Mouse (Mus musculus): Measurements from ENCODE around the gene Tmem80. TPM values are rescaled to one million over a fixed set of nuclear protein-coding genes. Genes with fewer than 3 reads are reported as not detected.

Tmem80 gene
- total and polyA plus RNA-seq, 3 experiments: 9.0 to 22.5 (median 18.3) TPM

DNA sequence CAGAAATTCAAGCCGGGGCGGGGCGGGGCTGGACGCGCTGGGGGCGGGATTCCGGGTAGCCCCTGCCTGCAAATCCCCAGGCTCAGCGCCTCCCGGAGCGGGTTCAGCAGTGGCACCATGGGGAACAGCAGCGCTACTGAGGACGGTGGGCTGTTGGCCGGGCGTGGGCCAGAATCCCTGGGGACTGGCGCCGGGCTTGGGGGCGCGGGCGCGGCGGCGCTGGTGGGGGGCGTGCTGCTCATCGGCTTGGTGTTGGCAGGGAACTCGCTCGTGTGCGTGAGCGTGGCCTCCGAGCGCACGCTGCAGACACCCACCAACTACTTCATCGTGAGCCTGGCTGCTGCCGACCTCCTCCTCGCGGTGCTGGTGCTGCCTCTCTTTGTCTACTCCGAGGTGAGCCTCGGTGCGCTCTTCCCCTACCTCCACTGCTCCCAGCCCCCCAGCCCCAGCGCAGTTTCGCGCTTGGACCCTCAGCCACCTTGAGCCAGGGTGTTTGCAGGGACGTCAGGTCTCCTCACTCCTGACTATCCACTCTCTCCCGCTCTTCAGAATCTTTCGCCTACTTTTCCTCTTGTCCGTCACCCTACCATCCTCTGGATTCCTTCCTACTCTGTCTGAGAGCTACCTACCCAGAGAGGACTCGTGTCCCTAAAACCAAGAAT is 35.5 kb upstream of the Tmem80 start, which contains the start of gene Drd4:
Drd4 (plus strand) TSS at position 86 of the 662 bp plus-strand sequence.
- Histone ChIP-seq H3K36me3 (replicated peaks) (peaks cover 5% of the 10 kb centered on the region), H3K27me3 (ENCODE audit: insufficient read depth, low read length) (peaks cover 39% of the 10 kb centered on the region), H3K9me3 (replicated peaks) (no peaks in the 10 kb centered on the region), H3K4me1 (ENCODE audit: insufficient read depth, low read depth, low read length) (peaks cover 6% of the 10 kb centered on the region; the same call in 1 of the 2 replicates), H3K4me3 (ENCODE audit: low read depth, low read length) (no peak within 1 kb of the TSS)
- no peak for ATAC-seq (ENCODE audit: extremely low read depth, insufficient number of reproducible peaks, low FRiP score, poor library complexity, severe bottlenecking)
- no peak for TF ChIP-seq CTCF (IDR thresholded peaks at IDR 0.05; ENCODE audit: low read depth, low read length)
- TF ChIP-seq POLR2AphosphoS5 (IDR thresholded peaks at IDR 0.05; ENCODE audit: insufficient replicate concordance, low read depth, low read length): no peak
- no peak for TF ChIP-seq GATA2 (IDR thresholded peaks at IDR 0.05; ENCODE audit: borderline replicate concordance, low read depth, low read length)
- TF ChIP-seq TAL1 (conservative IDR thresholded peaks at IDR 0.05; ENCODE audit: low read depth, low read length): no peak
- TF ChIP-seq GATA1 (IDR thresholded peaks at IDR 0.05; ENCODE audit: borderline replicate concordance, low read length): no peak
- no peak for DNase-seq (ENCODE audit: low spot score)

DNA sequence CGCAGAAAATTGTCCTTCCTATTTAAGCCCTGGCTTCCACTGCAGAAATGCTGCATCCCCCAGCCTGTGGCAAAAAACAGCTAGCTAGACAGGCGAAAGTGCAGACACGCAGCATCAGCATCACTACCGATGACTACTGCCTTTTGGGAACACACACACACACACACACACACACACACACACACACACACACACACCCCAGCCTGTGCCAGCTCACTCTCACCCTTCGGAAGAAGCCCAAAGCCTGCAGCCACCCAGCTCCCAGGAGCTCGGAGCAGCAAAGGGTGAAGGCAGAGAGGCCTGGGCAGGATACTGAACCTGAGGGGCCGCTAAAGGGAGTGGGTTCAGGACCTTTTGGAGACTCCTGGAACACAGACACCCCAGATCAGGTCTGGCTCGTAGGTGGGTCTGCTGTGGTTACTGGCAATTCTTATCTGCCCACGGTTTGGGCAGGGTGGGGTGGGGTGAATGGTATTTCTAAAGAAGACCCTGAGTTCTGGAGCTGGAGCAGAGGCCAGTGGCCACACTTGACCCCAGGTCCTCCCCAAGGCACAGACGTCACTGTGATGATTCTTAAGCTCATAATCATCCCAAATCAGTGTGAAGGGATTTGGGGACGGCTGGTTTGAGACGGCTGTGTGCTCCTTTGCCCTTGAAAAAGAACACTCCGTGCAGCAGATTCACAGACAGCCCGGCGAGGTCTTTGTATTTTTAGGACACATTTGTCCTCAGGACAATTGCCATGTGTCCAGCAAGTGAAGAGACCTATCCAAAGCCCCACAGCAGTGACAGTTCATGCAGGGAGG is 34.8 kb upstream of the Tmem80 start:
- TF ChIP-seq TAL1 (conservative IDR thresholded peaks at IDR 0.05; ENCODE audit: low read depth, low read length): no peak
- no peak for TF ChIP-seq CTCF (IDR thresholded peaks at IDR 0.05; ENCODE audit: low read depth, low read length)
- TF ChIP-seq POLR2AphosphoS5 (IDR thresholded peaks at IDR 0.05; ENCODE audit: insufficient replicate concordance, low read depth, low read length): no peak
- TF ChIP-seq GATA2 (IDR thresholded peaks at IDR 0.05; ENCODE audit: borderline replicate concordance, low read depth, low read length): no peak
- no peak for TF ChIP-seq GATA1 (IDR thresholded peaks at IDR 0.05; ENCODE audit: borderline replicate concordance, low read length)
- DNase-seq (ENCODE audit: low spot score) (no peak), ATAC-seq (ENCODE audit: extremely low read depth, insufficient number of reproducible peaks, low FRiP score, poor library complexity, severe bottlenecking) (no peak)
- Histone ChIP-seq H3K36me3 (replicated peaks) (peaks cover 13% of the 10 kb centered on the region), H3K9me3 (replicated peaks) (no peaks in the 10 kb centered on the region), H3K4me1 (ENCODE audit: insufficient read depth, low read depth, low read length) (peaks cover 6% of the 10 kb centered on the region; the same call in 1 of the 2 replicates), H3K4me3 (ENCODE audit: low read depth, low read length) (no peak overlapping the region), H3K27me3 (ENCODE audit: insufficient read depth, low read length) (peaks cover 39% of the 10 kb centered on the region)

DNA sequence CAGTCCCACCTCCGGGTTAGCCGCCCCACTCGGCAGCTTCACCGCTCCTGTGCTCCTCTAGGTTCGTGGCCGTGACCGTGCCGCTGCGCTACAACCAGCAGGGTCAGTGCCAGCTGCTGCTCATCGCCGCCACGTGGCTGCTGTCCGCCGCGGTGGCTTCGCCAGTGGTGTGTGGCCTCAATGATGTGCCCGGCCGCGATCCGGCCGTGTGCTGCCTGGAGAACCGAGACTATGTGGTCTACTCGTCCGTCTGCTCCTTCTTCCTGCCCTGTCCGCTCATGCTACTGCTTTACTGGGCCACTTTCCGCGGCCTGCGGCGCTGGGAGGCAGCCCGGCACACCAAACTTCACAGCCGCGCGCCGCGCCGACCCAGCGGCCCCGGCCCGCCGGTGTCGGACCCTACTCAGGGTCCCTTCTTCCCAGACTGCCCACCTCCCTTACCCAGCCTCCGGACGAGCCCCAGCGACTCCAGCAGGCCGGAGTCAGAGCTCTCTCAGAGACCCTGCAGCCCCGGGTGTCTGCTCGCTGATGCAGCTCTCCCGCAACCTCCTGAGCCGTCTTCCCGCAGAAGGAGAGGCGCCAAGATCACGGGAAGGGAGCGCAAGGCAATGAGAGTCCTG is 33.6 kb upstream of the Tmem80 start:
- Histone ChIP-seq H3K9me3 (replicated peaks) (no peaks in the 10 kb centered on the region), H3K4me3 (ENCODE audit: low read depth, low read length) (no peak overlapping the region), H3K4me1 (ENCODE audit: insufficient read depth, low read depth, low read length) (peaks cover 6% of the 10 kb centered on the region; the same call in 1 of the 2 replicates), H3K27me3 (ENCODE audit: insufficient read depth, low read length) (peaks cover 39% of the 10 kb centered on the region), H3K36me3 (replicated peaks) (peaks cover 23% of the 10 kb centered on the region)
- TF ChIP-seq CTCF (IDR thresholded peaks at IDR 0.05; ENCODE audit: low read depth, low read length) (no peak), POLR2AphosphoS5 (IDR thresholded peaks at IDR 0.05; ENCODE audit: insufficient replicate concordance, low read depth, low read length) (no peak), GATA2 (IDR thresholded peaks at IDR 0.05; ENCODE audit: borderline replicate concordance, low read depth, low read length) (no peak), GATA1 (IDR thresholded peaks at IDR 0.05; ENCODE audit: borderline replicate concordance, low read length) (no peak), TAL1 (conservative IDR thresholded peaks at IDR 0.05; ENCODE audit: low read depth, low read length) (no peak)
- no peak for DNase-seq (ENCODE audit: low spot score)
- no peak for ATAC-seq (ENCODE audit: extremely low read depth, insufficient number of reproducible peaks, low FRiP score, poor library complexity, severe bottlenecking)

DNA sequence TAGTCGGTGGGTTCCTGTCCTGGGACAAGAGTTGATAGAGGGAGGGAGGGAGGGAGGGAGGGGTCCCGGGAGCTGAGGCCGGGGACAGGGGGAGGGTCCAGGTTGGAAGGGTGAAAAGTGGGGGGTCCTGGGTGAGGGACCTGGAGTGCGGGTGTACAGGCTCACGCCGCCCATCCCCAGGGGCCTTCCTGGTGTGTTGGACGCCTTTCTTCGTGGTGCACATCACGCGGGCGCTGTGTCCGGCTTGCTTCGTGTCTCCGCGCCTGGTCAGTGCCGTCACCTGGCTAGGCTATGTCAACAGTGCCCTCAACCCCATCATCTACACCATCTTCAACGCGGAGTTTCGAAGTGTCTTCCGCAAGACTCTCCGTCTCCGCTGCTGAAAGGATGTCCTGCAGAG is 33.1 kb upstream of the Tmem80 start:
- ATAC-seq (ENCODE audit: extremely low read depth, insufficient number of reproducible peaks, low FRiP score, poor library complexity, severe bottlenecking): no peak
- peaks cover 39% of the 10 kb centered on the region for H3K27me3 ChIP-seq (ENCODE audit: insufficient read depth, low read length)
- peaks cover 28% of the 10 kb centered on the region for H3K36me3 ChIP-seq (replicated peaks)
- H3K9me3 ChIP-seq (replicated peaks): no peaks in the 10 kb centered on the region
- H3K4me3 ChIP-seq (ENCODE audit: low read depth, low read length): no peak overlapping the region
- DNase-seq (ENCODE audit: low spot score): no peak
- H3K4me1 ChIP-seq (ENCODE audit: insufficient read depth, low read depth, low read length): peaks cover 6% of the 10 kb centered on the region; the same call in 1 of the 2 replicates
- TF ChIP-seq GATA1 (IDR thresholded peaks at IDR 0.05; ENCODE audit: borderline replicate concordance, low read length) (no peak), TAL1 (conservative IDR thresholded peaks at IDR 0.05; ENCODE audit: low read depth, low read length) (no peak), GATA2 (IDR thresholded peaks at IDR 0.05; ENCODE audit: borderline replicate concordance, low read depth, low read length) (no peak), CTCF (IDR thresholded peaks at IDR 0.05; ENCODE audit: low read depth, low read length) (no peak)

DNA sequence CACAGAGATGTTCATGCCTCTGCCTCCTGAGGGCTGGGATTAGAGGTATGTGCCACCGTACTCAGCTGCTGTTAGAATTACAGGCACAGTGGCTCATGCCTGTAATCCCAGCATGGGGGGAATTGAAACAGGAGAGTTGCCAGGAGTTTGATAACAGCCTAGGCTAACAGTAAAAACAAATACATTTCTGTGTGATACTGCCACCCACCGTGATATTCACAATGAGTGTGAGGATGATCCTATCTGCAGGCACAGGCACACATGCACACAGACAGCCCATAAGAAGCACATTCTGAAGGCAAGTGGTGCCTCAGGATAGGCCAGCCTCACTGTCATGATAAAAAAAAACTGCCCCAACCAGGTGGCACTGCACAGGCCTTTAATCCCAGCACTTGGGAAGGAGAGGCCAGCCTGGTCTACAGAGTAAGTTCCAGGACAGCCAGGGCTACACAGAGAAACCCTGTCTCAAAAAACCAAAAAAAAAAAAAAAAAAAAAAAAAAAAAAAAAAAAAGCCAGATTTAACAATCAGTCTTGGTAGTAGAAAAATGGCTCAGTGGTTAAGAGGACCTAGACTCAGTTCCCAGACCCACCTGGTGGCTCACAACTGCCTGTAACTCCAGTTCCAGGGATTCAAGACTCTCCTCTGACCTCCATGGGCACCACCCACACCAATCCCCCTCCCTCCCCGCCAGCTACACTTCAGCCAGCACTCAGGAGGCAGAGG is 29.5 kb upstream of the Tmem80 start:
- H3K4me1 ChIP-seq (ENCODE audit: insufficient read depth, low read depth, low read length): 0 out of 2 replicates have a peak, but pooled peaks cover 3% of the 10 kb centered on the region
- DNase-seq (ENCODE audit: low spot score): no peak
- TF ChIP-seq GATA2 (IDR thresholded peaks at IDR 0.05; ENCODE audit: borderline replicate concordance, low read depth, low read length) (no peak), GATA1 (IDR thresholded peaks at IDR 0.05; ENCODE audit: borderline replicate concordance, low read length) (no peak), POLR2AphosphoS5 (IDR thresholded peaks at IDR 0.05; ENCODE audit: insufficient replicate concordance, low read depth, low read length) (no peak), CTCF (IDR thresholded peaks at IDR 0.05; ENCODE audit: low read depth, low read length) (no peak), TAL1 (conservative IDR thresholded peaks at IDR 0.05; ENCODE audit: low read depth, low read length) (no peak)
- no peak overlapping the region for H3K4me3 ChIP-seq (ENCODE audit: low read depth, low read length)
- H3K9me3 ChIP-seq (replicated peaks): no peaks in the 10 kb centered on the region
- peaks cover 63% of the 10 kb centered on the region for H3K36me3 ChIP-seq (replicated peaks)
- ATAC-seq (ENCODE audit: extremely low read depth, insufficient number of reproducible peaks, low FRiP score, poor library complexity, severe bottlenecking): no peak
- peaks cover 12% of the 10 kb centered on the region for H3K27me3 ChIP-seq (ENCODE audit: insufficient read depth, low read length)

Measured in G1E (cell line).